Mouse (Mus musculus): Measurements from ENCODE around the gene Lmln. TPM values are rescaled to one million over a fixed set of nuclear protein-coding genes. Genes with fewer than 3 reads are reported as not detected.
"Not testable (repeated sequence)": the region's sequence is repeated elsewhere in the genome, so short reads cannot be mapped to it uniquely, and the experiment has no call there.

Gene Lmln
- polyA plus RNA-seq, 1 experiment, result not detected

DNA sequence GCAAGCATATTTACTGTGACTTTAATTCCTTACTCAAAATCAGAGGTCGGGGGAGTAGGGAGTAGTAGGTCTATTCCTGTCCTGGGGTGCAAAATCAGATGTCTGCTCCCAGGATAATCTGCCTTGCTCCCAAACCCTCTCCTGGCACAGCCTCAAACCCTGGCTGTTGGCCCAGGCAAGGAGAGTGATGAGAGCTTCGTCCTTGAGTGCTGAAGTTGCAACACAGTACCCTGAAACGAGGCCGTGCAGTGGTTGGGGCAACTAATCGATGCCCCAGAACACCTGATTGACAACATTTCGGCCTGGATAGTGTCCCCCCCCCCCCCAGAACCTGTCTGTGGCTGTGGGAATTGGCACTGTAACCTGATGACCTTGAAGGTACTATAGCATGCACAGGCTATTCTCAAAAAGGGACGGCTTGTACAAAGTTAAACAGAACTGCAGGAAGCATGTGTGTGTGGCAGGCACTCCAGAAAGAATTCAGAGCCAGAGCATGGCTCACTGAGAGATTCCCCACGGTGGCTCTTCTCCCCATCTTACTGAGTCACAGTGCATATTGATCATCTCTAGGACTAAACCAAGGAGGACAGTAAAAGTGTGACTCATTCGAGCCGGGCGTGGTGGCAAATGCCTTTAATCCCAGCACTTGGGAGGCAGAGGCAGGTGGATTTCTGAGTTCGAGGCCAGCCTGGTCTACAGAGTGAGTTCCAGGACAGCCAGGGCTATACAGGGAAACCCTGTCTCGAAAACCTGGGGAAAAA, 101.2 kb downstream of the Lmln start:
- WGBS, result 61% methylated on average over 13 of the region's 13 CpGs
- no peak overlapping the region for H3K4me3 ChIP-seq (ENCODE audit: insufficient read depth, low read depth, low read length)
- H3K27ac ChIP-seq (ENCODE audit: insufficient read depth, low read depth, low read length), result no peak overlapping the region
- TF ChIP-seq POLR2A (IDR thresholded peaks at IDR 0.05; ENCODE audit: insufficient read depth, low read depth, low read length) (no peak), CTCF (IDR thresholded peaks at IDR 0.05; ENCODE audit: insufficient read depth, low read depth, low read length) (no peak)
- H3K4me1 ChIP-seq (ENCODE audit: control insufficient read depth, insufficient read depth, low read length), result peaks cover under 1% of the 10 kb centered on the region; the same call in 1 of the 2 replicates

GRCm38 (mm10) chr16:33166284-33166683, 104.0 kb downstream of the Lmln start:
- 74% methylated on average over 6 of the region's 6 CpGs for WGBS
- H3K27ac ChIP-seq (ENCODE audit: insufficient read depth, low read depth, low read length); H3K4me1 ChIP-seq (ENCODE audit: control insufficient read depth, insufficient read depth, low read length); H3K4me3 ChIP-seq (ENCODE audit: insufficient read depth, low read depth, low read length): not testable (repeated sequence)

DNA sequence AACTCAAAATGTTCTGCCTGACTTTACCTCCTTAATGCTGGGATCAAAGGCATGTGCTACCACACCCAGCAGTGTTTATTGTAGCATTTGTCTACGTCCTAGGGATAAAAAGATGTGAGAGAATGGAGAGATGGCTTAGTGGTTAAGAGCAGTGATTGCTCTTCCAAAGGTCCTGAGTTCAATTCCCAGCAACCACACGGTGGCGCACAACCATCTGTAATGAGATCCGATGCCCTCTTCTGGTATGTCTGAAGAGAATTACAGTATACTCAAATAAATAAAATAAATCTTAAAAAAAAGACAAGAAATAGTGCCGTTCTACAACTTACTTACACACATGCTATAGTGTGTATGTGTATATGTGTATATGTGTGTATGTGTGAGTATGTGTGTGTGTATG, 105.2 kb downstream of the Lmln start:
- Histone ChIP-seq H3K27ac (ENCODE audit: insufficient read depth, low read depth, low read length) (no peak overlapping the region), H3K4me1 (ENCODE audit: control insufficient read depth, insufficient read depth, low read length) (no peaks in the 10 kb centered on the region), H3K4me3 (ENCODE audit: insufficient read depth, low read depth, low read length) (no peak overlapping the region)
- 48% methylated on average over 5 of the region's 5 CpGs for WGBS
- no peak for TF ChIP-seq POLR2A (IDR thresholded peaks at IDR 0.05; ENCODE audit: insufficient read depth, low read depth, low read length)
- no peak for TF ChIP-seq CTCF (IDR thresholded peaks at IDR 0.05; ENCODE audit: insufficient read depth, low read depth, low read length)

GRCm38 (mm10) chr16:33169471-33170034, 107.2 kb downstream of the Lmln start:
- no peak for TF ChIP-seq POLR2A (IDR thresholded peaks at IDR 0.05; ENCODE audit: insufficient read depth, low read depth, low read length)
- TF ChIP-seq CTCF (IDR thresholded peaks at IDR 0.05; ENCODE audit: insufficient read depth, low read depth, low read length), result no peak
- Histone ChIP-seq H3K4me3 (ENCODE audit: insufficient read depth, low read depth, low read length) (no peak overlapping the region), H3K27ac (ENCODE audit: insufficient read depth, low read depth, low read length) (no peak overlapping the region), H3K4me1 (ENCODE audit: control insufficient read depth, insufficient read depth, low read length) (no peaks in the 10 kb centered on the region)
- 72% methylated on average over 8 of the region's 8 CpGs for WGBS

DNA sequence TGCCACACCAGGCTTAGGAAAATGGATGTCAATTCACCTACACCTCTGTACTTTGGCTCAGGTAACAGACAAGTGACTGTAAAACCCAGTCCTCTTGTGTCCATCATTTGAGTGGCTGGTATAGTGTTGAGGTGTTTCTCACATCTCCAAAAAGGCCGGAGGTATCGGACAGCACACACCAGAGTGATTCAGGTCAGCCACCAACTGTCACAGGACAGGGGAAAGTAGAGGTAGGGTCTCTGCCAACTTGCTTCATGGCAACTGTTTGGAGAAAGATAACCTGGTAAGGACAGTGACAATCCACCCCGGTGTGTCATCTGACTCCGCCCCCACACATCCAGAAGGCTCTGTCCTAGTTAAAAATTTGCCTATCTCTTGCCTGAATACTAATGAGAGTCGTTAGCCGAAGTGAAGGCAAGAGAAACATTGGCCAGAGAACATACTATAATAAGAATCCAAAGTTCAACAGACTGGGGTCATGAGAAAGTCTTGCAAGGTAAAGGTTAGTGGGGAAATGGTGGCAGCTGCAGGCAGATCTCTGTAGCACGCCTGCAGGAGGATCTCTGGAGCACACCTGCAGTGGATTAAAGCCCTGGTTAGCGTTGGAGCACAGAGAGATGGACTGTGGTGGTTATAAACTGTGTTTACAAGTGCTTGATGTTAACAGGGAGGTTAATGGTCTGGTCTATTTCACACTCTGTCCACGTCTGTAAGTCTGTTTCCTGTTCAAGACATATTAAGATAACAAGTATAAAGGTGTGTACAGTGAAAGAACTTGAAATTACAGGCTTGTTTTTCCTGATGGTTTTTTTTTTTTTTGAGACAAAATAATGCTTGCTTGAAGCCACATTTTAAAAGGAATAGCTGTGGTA, 108.6 kb downstream of the Lmln start:
- 82% methylated on average over 9 of the region's 9 CpGs for WGBS
- TF ChIP-seq POLR2A (IDR thresholded peaks at IDR 0.05; ENCODE audit: insufficient read depth, low read depth, low read length) (no peak), CTCF (IDR thresholded peaks at IDR 0.05; ENCODE audit: insufficient read depth, low read depth, low read length) (no peak)
- Histone ChIP-seq H3K27ac (ENCODE audit: insufficient read depth, low read depth, low read length) (no peak overlapping the region), H3K4me3 (ENCODE audit: insufficient read depth, low read depth, low read length) (no peak overlapping the region), H3K4me1 (ENCODE audit: control insufficient read depth, insufficient read depth, low read length) (no peaks in the 10 kb centered on the region)

DNA sequence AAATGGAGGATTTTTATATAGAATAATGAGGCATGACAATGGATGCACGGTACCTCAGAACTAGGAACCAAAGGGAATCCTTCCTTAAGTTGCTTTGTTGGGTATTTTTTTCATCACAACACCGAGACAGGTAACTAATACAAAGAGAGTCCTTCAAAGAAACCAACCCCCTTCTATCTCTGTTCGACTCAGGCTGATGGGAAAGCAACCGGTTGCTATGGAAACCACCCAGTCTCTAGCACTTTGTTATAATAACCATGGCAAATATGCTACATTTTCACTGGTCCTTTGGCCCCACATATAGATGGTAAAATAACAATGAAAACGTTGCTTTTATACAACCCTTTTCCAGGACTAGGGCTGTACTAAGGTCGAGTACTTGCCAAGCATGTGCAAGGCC, 109.5 kb downstream of the Lmln start:
- Histone ChIP-seq H3K4me3 (ENCODE audit: insufficient read depth, low read depth, low read length) (no peak overlapping the region), H3K4me1 (ENCODE audit: control insufficient read depth, insufficient read depth, low read length) (no peaks in the 10 kb centered on the region), H3K27ac (ENCODE audit: insufficient read depth, low read depth, low read length) (no peak overlapping the region)
- TF ChIP-seq POLR2A (IDR thresholded peaks at IDR 0.05; ENCODE audit: insufficient read depth, low read depth, low read length), result no peak
- 72% methylated on average over 6 of the region's 6 CpGs for WGBS

- H3K27ac ChIP-seq (ENCODE audit: insufficient read depth, low read depth, low read length), result no peak overlapping the region
- H3K4me1 ChIP-seq (ENCODE audit: control insufficient read depth, insufficient read depth, low read length), result peaks cover 6% of the 10 kb centered on the region
- WGBS, result 52% methylated on average over 5 of the region's 5 CpGs
- no peak overlapping the region for H3K4me3 ChIP-seq (ENCODE audit: insufficient read depth, low read depth, low read length)
- TF ChIP-seq CTCF (IDR thresholded peaks at IDR 0.05; ENCODE audit: insufficient read depth, low read depth, low read length) (no peak), POLR2A (IDR thresholded peaks at IDR 0.05; ENCODE audit: insufficient read depth, low read depth, low read length) (no peak)
These were observed 110.8 kb downstream of the Lmln start for GRCm38 (mm10) chr16:33173151-33173550.

DNA sequence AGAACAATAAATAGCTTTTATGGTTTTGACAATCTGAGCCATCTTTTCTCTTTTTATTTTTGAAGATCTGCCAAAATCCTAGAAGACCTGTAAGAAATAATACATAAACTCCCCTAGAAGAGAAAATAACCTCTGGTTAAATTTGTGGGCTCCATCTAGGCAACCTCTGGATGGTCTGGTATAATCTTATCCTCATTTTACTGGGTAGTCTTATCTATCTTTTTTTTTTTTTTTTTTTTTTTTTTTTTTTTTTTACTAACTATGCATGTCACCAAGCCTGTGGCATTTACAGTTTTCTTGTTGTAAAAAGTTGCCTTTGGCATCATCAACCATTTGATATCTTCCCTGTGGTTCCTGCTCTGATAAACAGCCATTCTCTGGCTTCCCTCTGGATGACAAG, 112.4 kb downstream of the Lmln start:
- no peak for TF ChIP-seq CTCF (IDR thresholded peaks at IDR 0.05; ENCODE audit: insufficient read depth, low read depth, low read length)
- TF ChIP-seq POLR2A (IDR thresholded peaks at IDR 0.05; ENCODE audit: insufficient read depth, low read depth, low read length), result no peak
- no peak overlapping the region for H3K27ac ChIP-seq (ENCODE audit: insufficient read depth, low read depth, low read length)
- H3K4me1 ChIP-seq (ENCODE audit: control insufficient read depth, insufficient read depth, low read length), result peaks cover 12% of the 10 kb centered on the region
- H3K4me3 ChIP-seq (ENCODE audit: insufficient read depth, low read depth, low read length), result no peak overlapping the region

GRCm38 (mm10) chr16:33176831-33177230, 114.5 kb downstream of the Lmln start:
- peaks cover 12% of the 10 kb centered on the region for H3K4me1 ChIP-seq (ENCODE audit: control insufficient read depth, insufficient read depth, low read length)
- 76% methylated on average over 5 of the region's 5 CpGs for WGBS
- not testable (repeated sequence) for H3K4me3 ChIP-seq (ENCODE audit: insufficient read depth, low read depth, low read length); H3K27ac ChIP-seq (ENCODE audit: insufficient read depth, low read depth, low read length)

Other genes starting within 250 kb of the Lmln start
- not detected in 2 replicates for gene Fyttd1, start 185.0 kb upstream of the Lmln start, polyA plus RNA-seq (2012; ENCODE audit: insufficient read depth, insufficient read length, low replicate concordance, missing spikeins)
- gene Rubcn, start 184.8 kb upstream of the Lmln start, polyA plus RNA-seq (2012; ENCODE audit: insufficient read depth, insufficient read length, low replicate concordance, missing spikeins), result not detected in 2 replicates
- not detected in 2 replicates for gene Lrch3, start 148.4 kb upstream of the Lmln start, polyA plus RNA-seq (2012; ENCODE audit: insufficient read depth, insufficient read length, low replicate concordance, missing spikeins)
- gene Iqcg, start 6.3 kb upstream of the Lmln start, polyA plus RNA-seq (2012; ENCODE audit: insufficient read depth, insufficient read length, low replicate concordance, missing spikeins), result not detected in 2 replicates
- gene Rpl35a, start 6.1 kb upstream of the Lmln start, polyA plus RNA-seq (2012; ENCODE audit: insufficient read depth, insufficient read length, low replicate concordance, missing spikeins), result not detected in 2 replicates
- not detected in 2 replicates for gene Osbpl11, start 122.5 kb downstream of the Lmln start, polyA plus RNA-seq (2012; ENCODE audit: insufficient read depth, insufficient read length, low replicate concordance, missing spikeins)
- not detected in 2 replicates for gene Snx4, start 188.9 kb downstream of the Lmln start, polyA plus RNA-seq (2012; ENCODE audit: insufficient read depth, insufficient read length, low replicate concordance, missing spikeins)

Measured in olfactory bulb, adult 2 months (tissue).